Mouse (Mus musculus): Measurements from ENCODE around the gene Fgf4.
A peak's percentile ranks its signal among the peaks of the same experiment; 100 is the strongest.

Fgf4 gene

DNA sequence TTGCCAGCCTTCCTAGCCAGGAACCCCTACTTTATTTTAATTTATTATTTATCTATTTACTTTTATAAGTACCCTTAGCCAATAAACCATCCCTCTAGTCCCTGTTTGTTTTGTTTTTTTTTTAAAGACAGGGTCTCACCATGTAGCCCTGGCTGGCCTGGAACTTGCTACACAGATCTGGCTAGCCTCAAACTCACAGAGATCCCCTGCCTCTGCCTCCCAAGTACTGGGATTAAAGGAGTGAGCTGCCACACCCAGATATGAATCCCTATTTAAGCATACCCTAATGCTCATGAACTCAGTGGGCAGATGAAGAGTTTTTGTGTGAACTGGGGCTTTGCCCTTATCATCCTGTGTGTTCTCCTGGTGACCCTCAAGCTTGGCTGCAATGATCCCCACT lies at the start of gene Fgf4:
Gene Fgf4, plus strand, starts transcription at position 301 of the 400 bp plus-strand sequence.
- DNase-seq (ENCODE audit: low read depth, low spot score), result no peak

DNA sequence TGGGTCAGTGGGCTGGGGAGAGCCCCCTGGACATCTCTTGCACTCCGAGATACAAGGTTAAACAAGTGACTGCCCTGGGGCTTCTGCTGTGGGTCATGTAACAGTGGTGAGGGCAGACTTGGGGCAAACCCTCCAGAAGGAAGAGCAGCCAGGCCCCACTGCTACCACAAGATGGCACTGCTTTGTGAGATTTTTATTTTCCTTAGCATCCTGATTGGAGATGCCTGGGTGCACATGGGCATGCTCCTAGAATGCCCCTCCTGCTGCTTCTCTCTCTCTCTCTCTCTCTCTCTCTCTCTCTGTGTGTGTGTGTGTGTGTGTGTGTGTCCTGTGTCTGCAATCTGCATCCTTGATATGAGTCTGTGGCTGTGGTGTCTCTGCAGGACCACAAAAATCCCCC lies 48.7 kb upstream of the Fgf4 start:
- DNase-seq (ENCODE audit: low read depth, low spot score), result peak; percentile 4

DNA sequence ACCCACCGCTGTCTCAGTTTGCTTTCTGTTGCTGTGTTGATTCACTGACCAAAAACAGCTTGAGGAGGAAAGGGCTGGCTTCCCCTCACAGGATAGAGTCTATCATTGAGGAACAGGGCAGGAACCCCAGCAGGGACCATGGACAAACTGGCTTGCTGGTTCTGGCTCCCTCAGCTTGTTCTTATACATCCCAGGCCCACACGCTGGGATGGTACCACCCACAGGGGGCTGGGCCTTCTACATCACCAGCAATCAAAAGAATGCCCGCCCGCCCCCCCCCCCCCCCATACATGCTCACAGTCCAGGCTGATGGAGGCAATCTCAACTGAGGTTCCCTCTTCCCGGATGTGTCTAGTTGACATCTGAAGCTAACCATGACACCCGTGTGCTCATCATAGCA lies 40.1 kb upstream of the Fgf4 start:
- no peak for DNase-seq (ENCODE audit: low read depth, low spot score)

DNA sequence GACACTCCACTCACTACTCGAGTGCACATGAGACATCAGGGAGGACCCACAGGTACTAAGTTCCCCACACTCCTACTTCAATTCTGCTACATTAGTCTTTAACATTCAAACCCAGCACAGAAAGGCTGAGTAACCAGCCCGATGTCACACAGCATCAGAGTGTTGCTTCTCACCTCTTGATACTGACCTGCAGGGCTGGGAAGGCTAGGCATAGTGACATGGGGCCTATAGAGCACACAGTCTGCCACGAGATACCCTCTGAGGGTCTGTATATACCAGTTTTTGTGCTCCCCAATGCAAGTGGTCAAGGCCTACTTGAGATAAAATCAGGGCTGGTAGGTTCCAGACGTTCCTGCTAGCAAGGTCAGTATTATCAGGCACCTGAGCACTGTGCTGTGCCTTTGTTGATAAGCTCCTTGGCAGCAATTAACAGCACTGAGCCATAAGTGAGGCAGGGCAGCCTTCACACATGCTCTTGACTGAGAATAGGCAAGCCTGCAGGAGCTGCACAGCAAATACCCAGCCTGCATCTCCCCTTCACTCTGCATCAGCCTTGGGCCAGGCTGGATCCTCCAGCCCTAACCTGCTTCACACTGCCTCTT lies 39.1 kb upstream of the Fgf4 start:
- no peak for DNase-seq (ENCODE audit: low read depth, low spot score)

DNA sequence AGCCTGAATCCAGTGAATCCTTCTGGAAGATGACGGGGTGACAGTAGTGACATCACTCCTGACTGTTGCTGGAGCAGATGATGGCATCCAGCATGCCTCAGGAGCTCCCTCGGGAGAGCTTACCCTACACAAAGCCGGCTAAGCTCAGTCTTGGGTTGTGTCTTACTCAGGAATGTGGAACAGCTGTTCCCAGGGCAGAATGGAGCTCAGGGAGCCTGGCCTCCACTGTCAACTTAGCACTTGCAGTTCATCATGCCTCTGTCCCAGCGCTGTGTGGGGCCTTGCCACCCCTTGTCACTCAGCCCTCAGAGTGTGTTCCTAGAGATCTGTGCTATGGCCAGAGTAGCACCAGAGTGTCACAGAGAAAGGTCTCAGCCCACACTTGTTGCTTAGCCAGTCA lies 35.6 kb upstream of the Fgf4 start:
- DNase-seq (ENCODE audit: low read depth, low spot score), result no peak

DNA sequence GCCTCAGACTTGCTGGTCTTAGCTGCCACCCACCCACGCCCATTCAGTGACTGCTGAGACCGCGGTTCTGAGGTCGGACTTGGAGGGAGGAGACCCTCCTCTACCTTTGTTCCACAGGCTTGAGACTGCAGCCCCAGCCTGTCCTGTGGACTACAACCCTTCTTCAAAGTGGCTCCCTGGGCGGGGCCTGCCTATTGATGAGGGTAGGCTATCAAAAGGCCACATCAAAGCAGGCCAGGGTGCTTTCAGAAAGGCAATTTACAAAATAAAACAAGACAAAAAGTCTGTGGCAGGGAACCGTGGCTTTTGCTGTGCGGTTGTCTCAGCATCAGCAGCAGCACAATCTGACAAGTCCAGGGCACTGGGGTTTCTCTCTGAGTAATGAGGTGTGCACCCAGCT lies 25.3 kb upstream of the Fgf4 start:
- DNase-seq (ENCODE audit: low read depth, low spot score), result no peak

DNA sequence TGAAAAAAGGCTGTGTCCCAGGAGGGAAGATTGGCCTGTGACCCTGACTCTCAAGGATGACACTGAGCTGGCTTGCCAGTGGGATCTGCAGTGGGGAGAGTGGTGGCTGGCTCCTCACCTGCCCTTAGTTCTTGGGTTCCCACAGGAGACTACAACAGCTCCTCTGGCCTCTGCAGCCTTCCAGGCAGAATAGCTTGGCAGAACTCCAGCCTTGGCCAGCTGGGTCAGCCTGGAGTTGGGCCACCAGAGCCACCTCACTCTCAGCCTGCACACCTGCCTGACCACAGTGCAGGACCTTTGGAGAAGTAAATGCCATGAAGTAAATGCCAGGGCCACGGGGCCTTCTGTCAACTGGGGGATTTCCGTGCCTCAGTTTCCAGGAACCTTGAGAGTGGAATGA lies 23.2 kb upstream of the Fgf4 start:
- no peak for DNase-seq (ENCODE audit: low read depth, low spot score)

DNA sequence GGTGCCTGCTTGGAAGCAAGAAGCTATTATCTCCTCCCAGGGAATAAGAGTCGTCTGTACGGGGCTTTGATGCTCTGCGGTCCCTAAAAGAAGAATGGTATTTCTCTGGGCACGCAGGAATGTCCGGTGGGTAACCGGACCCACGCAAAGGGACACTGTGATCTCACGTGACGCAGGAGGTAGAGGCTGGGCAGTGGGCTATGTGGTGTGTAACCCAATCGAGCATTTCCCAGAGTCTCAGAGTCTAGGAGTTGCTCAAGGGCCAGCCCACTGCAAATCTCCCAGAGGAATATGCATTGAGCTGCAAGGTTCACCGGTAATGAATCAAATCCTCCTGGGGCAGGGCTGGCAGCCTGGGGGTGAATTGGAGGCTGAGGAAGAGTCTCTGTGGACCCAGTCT lies 18.8 kb upstream of the Fgf4 start:
- no peak for DNase-seq (ENCODE audit: low read depth, low spot score)

DNA sequence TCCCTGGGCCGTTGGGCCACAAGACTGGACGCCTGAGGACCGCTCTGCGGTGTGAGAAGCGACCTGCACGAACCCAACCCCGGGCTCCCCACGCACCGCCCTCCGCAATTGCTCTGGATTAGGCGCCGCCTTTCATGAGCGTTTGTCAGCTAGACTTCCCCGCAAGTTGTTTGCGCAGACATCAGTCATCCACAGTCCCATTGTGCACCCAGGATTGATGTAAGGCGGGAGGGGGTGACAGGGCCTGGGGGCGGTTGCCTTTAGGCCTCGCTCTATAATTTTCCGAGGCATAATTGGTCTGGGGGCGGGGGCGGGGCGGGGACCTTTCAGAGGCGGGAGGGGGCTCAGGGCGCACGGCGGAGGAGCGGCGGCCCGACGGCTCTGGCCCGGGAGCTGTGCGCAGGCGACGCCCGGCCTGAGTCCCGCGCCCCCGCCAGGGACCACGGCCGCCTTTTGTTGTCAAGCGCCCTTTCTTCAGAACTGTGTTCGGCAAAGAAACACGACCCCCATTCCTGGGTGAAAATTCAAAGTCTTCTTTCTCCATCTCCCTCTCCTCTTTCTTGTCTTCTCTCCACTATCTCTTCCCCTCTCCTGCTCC lies 9.2 kb upstream of the Fgf4 start, which contains the start of gene Fgf3:
Gene Fgf3, plus strand, starts transcription at position 193 of the 598 bp plus-strand sequence.
- DNase-seq (ENCODE audit: low read depth, low spot score), result no peak

DNA sequence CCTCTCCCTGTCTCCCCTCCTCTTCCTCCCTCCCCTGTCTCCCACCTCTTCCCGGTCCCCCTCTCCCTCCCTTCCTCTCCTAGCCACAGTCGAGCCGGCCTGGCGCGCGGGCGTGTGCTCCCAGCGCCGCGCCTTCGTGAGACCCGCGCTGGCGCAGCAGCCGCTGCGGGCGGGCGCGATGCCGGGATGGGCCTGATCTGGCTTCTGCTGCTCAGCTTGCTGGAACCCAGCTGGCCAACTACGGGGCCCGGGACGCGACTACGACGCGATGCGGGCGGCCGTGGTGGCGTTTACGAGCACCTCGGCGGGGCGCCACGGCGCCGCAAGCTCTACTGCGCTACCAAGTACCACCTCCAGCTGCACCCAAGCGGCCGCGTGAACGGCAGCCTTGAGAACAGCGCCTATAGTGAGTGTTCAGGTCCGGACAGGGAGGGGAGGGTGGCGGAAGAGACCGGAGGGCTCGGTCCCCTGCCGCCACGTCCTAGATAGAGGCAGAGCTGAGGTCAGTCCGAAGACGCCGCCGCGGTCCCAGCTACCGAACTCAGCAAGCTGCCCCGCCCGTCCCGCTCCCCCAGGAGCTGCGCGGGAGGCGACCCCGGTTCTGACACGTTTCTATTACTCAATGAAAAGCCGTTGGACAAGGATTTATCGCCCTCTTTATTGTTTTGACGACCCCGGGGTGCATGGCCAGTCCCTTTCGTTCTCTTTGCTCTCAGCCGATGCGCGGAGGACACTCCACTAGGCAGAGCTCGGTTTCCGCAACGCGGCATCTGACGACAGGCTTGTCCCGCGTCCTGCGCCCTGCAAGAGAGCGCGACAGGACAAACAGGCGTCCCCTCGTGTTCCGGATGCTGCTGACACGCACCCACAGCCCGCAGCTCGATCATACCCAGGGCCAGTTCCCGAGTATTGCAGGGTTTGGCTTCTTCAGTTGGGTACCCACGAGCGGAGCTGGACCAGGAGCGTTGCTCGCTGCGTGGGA lies 8.4 kb upstream of the Fgf4 start:
- DNase-seq (ENCODE audit: low read depth, low spot score), result no peak

DNA sequence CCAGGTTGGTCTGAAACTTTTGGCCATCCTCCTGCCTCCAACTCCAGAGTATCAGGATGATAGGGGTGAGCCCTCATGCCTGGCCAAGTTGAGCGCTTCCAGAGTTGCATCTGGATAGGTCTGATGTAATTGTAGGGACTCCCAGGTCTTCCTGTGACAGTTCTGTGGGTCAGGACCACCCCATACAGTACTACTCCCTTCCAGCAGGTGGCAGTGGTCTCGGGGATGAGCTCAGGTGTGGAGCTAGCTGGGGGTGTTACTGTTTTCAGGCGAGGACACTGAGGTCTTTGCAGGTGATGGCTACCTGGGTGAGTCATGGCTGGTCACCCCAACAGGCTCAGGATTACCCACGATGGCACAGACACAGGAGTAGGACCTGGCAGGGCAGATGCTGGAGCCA lies 1.0 kb upstream of the Fgf4 start:
- peak; percentile 38 for DNase-seq (ENCODE audit: low read depth, low spot score)

DNA sequence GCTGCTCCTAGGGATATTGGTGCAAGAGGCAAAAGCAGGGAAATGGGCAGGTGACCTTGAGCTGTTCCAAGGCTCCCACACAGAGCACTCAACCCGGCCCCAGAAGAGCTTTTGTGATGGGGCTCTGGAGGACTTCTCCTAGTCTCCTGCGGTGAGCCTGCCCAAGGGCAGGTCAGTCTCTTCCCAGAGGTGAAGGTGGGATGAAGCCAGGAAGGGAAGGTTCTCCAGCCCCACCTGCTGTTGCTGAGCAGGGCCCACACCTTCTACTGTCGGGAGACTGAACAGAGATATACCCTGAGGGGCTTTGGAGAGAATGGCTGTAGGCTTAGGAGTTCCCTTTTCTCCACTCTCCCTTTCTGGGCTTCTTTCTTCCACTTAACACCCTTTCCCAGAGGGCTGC lies 4.2 kb downstream of the Fgf4 start:
- no peak for DNase-seq (ENCODE audit: low read depth, low spot score)

DNA sequence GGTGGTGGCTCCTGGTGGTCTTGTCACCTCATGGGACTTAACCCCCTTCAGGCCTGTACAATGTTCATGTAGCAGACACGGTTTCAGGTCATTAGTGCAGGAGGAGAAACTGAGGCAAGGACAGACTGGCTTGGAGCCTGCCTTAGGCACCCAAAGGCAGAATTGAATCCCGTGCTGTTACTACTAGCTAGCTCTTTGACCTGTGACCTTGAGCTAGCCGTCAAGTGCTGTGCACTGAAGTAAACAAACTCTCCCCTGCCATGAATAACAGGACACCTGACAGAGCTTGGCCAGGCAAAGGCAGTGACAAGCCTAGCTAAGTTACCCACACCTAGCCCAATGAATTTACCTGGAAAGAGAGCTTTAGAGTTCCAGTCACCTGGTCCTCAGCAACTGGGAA lies 7.8 kb downstream of the Fgf4 start:
- DNase-seq (ENCODE audit: low read depth, low spot score), result no peak

DNA sequence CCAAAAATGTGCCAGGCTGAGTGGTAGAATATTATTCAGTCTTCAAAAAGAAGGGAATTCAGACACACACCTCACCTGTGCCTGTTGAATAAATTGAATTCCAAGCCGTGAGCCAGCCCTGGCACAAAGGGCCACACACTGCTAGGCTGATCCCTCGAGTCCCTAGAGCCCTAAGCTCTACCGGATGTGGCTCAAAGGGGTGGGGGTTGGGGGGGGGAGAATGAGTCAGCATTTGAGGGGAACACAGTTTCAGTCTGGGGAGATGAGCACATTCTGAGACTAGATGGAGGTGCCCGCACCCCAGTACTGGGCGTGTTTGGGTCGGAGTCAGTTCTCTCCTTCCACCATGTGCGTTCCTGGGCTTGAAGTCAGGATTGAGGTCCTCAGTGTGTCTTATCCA lies 10.0 kb downstream of the Fgf4 start:
- DNase-seq (ENCODE audit: low read depth, low spot score), result peak; percentile 7

DNA sequence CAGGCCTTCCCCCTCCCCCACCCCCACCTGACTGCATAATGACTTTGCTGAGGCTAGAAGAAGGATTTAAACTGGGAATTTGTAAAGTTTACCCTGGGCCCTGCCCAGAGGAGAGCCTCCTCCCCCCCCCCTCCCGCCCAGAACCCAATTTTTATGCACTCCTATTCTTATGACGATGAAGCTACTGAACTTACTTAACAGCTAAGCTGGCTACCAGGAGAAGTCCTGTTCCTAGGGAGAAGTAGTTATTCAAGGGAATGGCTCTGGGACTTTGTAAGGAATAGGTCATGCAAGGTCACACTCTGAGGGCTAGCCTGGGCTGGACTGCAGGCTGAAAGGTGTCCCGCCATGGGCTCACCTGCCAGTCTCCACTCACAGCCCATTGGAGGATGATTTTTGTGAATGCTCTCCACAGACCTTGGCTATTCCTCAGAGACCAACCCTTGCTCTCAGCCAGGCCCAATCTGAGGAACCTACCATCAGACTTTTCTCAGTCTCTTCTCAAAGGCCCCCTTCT lies 10.7 kb downstream of the Fgf4 start:
- DNase-seq (ENCODE audit: low read depth, low spot score), result no peak

DNA sequence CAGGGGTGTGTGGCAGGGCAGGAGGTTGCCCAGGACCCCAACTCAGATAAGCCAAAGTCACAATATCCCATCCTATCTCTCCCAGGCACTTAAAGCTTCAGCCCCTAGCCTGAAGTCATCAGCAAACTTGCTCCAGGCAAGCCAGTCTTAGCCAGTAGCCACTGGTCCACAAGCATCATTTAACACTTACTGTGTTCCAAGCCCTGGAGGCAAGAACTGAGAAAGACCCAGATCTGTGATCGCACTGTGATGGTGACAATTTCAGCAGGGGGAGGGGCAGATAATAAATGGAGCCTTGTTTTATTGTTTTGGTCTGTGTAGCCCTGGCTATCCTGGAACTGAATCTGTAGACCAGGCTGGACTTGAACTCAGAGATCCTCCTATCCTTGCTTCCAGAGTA lies 11.5 kb downstream of the Fgf4 start:
- DNase-seq (ENCODE audit: low read depth, low spot score), result no peak

DNA sequence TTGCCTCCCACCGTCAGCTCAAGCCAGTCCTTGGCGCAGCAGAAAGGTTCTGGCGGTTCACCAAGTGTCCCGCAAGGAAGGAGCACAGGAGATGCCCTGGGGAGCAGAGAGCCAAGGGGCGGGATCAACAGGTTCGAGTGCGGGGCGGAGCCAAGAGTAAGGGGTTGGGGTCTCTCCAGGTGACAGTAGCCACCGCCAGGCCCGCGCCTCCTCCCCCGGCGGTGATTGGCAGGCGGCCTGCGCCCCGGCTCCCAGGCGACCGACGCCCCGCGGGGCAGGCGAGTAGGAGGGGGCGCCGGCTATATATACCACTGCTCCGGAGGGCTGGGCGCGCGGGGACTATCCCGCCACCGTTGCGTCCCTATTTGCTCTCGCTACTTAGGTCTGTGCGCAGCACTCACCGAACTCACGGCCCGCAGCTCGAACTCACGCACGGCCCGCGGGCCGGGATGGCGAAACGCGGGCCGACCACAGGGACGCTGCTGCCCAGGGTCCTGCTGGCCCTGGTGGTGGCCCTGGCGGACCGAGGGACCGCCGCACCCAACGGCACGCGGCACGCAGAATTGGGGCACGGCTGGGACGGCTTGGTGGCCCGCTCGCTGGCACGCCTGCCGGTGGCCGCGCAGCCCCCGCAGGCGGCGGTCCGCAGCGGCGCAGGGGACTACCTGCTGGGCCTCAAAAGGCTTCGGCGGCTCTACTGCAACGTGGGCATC lies 14.0 kb downstream of the Fgf4 start:
- no peak for DNase-seq (ENCODE audit: low read depth, low spot score)

DNA sequence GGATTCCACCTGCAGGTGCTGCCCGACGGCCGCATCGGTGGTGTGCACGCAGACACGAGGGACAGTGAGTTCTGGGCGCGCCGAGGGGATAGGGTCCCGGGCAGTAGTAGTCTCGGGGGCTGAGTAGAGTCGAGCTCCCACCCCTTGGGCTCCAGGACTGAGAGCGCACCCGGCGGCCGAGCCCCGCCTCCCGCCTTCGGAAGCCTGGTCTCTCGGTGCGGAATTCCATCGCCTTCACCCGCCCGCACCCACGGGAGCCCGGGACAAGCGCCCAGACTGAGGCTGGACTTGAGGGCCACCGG lies 14.6 kb downstream of the Fgf4 start:
- DNase-seq (ENCODE audit: low read depth, low spot score), result no peak

DNA sequence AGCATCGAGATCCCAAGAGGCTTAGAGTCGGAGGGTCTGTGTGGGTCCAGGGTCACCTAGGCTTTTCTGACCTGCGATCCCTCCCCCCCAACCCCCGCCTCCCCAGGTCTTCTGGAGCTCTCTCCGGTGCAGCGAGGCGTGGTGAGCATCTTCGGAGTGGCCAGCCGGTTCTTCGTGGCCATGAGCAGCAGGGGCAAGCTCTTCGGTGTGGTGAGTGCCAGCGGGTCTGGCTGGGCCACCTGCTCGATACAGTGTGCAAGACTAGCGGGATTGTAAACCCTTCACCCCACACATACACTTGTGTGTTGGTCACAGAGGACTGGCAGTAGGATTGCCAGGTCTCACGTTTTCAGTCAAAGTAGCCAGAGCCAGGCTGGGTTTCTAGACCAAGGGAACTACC lies 15.0 kb downstream of the Fgf4 start:
- no peak for DNase-seq (ENCODE audit: low read depth, low spot score)

DNA sequence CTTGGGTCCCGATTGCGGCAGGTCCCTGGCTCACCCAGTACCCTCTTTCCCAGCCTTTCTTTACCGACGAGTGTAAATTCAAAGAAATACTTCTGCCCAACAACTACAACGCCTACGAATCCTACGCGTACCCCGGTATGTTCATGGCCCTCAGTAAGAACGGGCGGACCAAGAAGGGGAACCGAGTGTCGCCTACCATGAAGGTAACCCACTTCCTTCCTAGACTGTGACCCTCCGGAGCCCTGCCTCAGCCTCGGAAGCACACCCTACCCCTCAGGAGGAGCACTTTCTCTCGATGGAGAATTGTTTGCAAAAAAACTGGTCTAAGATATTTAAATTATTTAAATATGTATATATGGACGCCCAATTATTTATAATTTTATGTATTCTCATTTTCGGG lies 15.5 kb downstream of the Fgf4 start:
- no peak for DNase-seq (ENCODE audit: low read depth, low spot score)

DNA sequence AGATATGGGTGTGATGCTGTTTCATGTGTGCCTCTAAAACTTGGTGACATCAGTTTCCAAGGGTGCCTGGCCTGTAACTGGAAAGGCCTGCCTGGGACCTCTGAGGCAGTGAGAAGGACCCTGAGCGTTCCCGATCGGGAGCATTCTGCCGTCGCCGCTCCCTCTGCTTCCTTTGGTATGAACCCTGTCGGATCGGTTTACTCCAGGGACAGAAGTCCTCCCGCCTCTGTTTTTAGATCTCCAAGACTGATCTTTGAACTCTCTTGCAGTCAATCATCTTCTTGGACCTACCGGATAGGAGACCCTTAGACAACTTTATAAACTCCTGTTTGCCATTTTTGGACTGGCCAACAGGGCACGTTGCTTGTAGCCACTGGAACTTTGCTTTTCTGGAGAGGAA lies 16.0 kb downstream of the Fgf4 start:
- DNase-seq (ENCODE audit: low read depth, low spot score), result no peak

DNA sequence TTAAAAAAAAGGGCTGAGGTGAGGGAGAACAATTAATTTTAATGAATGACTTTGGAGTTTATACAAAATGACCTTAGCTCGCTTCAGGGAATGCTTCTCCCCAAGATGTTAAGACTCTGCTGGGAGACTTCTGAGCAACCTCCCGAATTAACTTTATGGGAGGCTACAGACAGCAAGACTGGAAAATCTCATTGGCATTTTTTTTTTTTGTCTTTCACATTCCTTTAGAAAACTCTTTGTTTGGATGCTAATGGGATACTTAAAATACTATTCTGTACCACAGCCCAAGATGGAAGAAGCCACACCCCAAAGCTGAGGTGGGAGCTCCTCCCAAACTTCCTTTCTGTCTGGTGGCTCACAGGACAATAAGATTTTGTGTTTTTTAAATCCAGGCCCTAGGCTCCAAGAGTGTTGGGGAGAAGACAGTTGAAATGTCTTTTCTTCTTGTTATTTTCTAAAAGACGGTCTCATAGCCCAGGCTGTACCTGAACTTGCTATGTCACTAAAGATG lies 17.0 kb downstream of the Fgf4 start:
- DNase-seq (ENCODE audit: low read depth, low spot score), result no peak

Data from A20 (cell line).